Mouse (Mus musculus) embryo, embryonic 9.5 days (tissue): ENCODE data around the gene Tmem56.

Experiments used
- DNase-seq: peaks from one replicate; pipeline ENCODE4 v3.0.0-alpha.2; 2017; ENCODE audit errors: extremely low spot score

Tmem56 gene

GRCm38 (mm10) chr3:121239096-121239495 lies 43.8 kb downstream of the Tmem56 start:
- DNase-seq, result no peak

GRCm38 (mm10) chr3:121224763-121225162 lies 58.1 kb downstream of the Tmem56 start:
- DNase-seq, result no peak

- DNase-seq, result no peak
Measured at GRCm38 (mm10) chr3:121224185-121224584, 58.7 kb downstream of the Tmem56 start.

GRCm38 (mm10) chr3:121221987-121222386 lies 60.9 kb downstream of the Tmem56 start:
- DNase-seq, result no peak

GRCm38 (mm10) chr3:121217011-121217410 lies 65.9 kb downstream of the Tmem56 start:
- no peak for DNase-seq

- DNase-seq, result no peak
Measured at GRCm38 (mm10) chr3:121213501-121213900, 69.4 kb downstream of the Tmem56 start.

- no peak for DNase-seq
Measured at GRCm38 (mm10) chr3:121212156-121212555, 70.7 kb downstream of the Tmem56 start.

- no peak for DNase-seq
Measured at GRCm38 (mm10) chr3:121208994-121209393, 73.9 kb downstream of the Tmem56 start.

- DNase-seq, result no peak
Measured at GRCm38 (mm10) chr3:121206202-121206882, 76.6 kb downstream of the Tmem56 start.

- no peak for DNase-seq
Measured at GRCm38 (mm10) chr3:121202638-121203037, 80.3 kb downstream of the Tmem56 start.

GRCm38 (mm10) chr3:121201012-121201747 lies 81.7 kb downstream of the Tmem56 start:
- no peak for DNase-seq

GRCm38 (mm10) chr3:121189199-121189598 lies 93.7 kb downstream of the Tmem56 start:
- no peak for DNase-seq

GRCm38 (mm10) chr3:121187510-121187909 lies 95.4 kb downstream of the Tmem56 start:
- no peak for DNase-seq

GRCm38 (mm10) chr3:121186925-121187324 lies 96.0 kb downstream of the Tmem56 start:
- no peak for DNase-seq

- no peak for DNase-seq
Measured at GRCm38 (mm10) chr3:121185197-121185596, 97.7 kb downstream of the Tmem56 start.

- no peak for DNase-seq
Measured at GRCm38 (mm10) chr3:121176011-121176410, 106.9 kb downstream of the Tmem56 start.

GRCm38 (mm10) chr3:121174248-121174945 lies 108.5 kb downstream of the Tmem56 start:
- DNase-seq, result no peak

- DNase-seq, result no peak
Measured at GRCm38 (mm10) chr3:121172718-121173117, 110.2 kb downstream of the Tmem56 start.

GRCm38 (mm10) chr3:121171872-121172265 lies 111.0 kb downstream of the Tmem56 start:
- DNase-seq, result no peak

GRCm38 (mm10) chr3:121171243-121171871 lies 111.5 kb downstream of the Tmem56 start, which contains the start of gene Rwdd3:
Gene Rwdd3 (minus strand): TSS chr3:121171695.
- DNase-seq, result peak; percentile 94

GRCm38 (mm10) chr3:121170631-121171030 lies 112.3 kb downstream of the Tmem56 start:
- no peak for DNase-seq
